Mouse (Mus musculus): ENCODE measurements around the gene Ncdn. TPM values are rescaled to one million over a fixed set of nuclear protein-coding genes. Genes with fewer than 3 reads are reported as not detected.

Ncdn gene
- polyA plus RNA-seq, 1 experiment from 2014 or later = 129 TPM

- ATAC-seq = no peak
- H3K27ac ChIP-seq (ENCODE audit: low read length) = no peak overlapping the region
- H3K4me2 ChIP-seq (ENCODE audit: low read length) = no peak overlapping the region
- H3K4me1 ChIP-seq (replicated peaks; ENCODE audit: control insufficient read depth, insufficient read depth, low read length) = peaks cover 50% of the 10 kb centered on the region
- H3K9ac ChIP-seq (replicated peaks; ENCODE audit: low read depth, low read length) = no peak overlapping the region
- H3K36me3 ChIP-seq (ENCODE audit: control insufficient read depth, insufficient read depth) = peaks cover 19% of the 10 kb centered on the region
- no peaks in the 10 kb centered on the region for H3K27me3 ChIP-seq (replicated peaks; ENCODE audit: control insufficient read depth, insufficient read depth, low read length)
- H3K9me3 ChIP-seq (ENCODE audit: control insufficient read depth, low read length) = no peaks in the 10 kb centered on the region
- no peak overlapping the region for H3K4me3 ChIP-seq (replicated peaks; ENCODE audit: low read length)
- 87% methylated on average over 8 of the region's 8 CpGs for WGBS
These were observed 4.9 kb downstream of the Ncdn start for GRCm38 (mm10) chr4:126748381-126748780.

- H3K36me3 ChIP-seq (ENCODE audit: control insufficient read depth, insufficient read depth) = peaks cover 19% of the 10 kb centered on the region
- no peaks in the 10 kb centered on the region for H3K9me3 ChIP-seq (ENCODE audit: control insufficient read depth, low read length)
- no peak overlapping the region for H3K4me2 ChIP-seq (ENCODE audit: low read length)
- no peak overlapping the region for H3K27ac ChIP-seq (ENCODE audit: low read length)
- no peak overlapping the region for H3K9ac ChIP-seq (replicated peaks; ENCODE audit: low read depth, low read length)
- H3K27me3 ChIP-seq (replicated peaks; ENCODE audit: control insufficient read depth, insufficient read depth, low read length) = no peaks in the 10 kb centered on the region
- no peak for ATAC-seq
- H3K4me3 ChIP-seq (replicated peaks; ENCODE audit: low read length) = no peak overlapping the region
- 73% methylated on average over 10 of the region's 10 CpGs for WGBS
- peaks cover 40% of the 10 kb centered on the region for H3K4me1 ChIP-seq (replicated peaks; ENCODE audit: control insufficient read depth, insufficient read depth, low read length)
These were observed 6.9 kb downstream of the Ncdn start for GRCm38 (mm10) chr4:126746194-126746840.

GRCm38 (mm10) chr4:126745506-126746193 lies 7.6 kb downstream of the Ncdn start:
- no peak overlapping the region for H3K9ac ChIP-seq (replicated peaks; ENCODE audit: low read depth, low read length)
- H3K36me3 ChIP-seq (ENCODE audit: control insufficient read depth, insufficient read depth) = peaks cover 19% of the 10 kb centered on the region
- peak; percentile 18 for ATAC-seq
- no peak overlapping the region for H3K4me2 ChIP-seq (ENCODE audit: low read length)
- H3K27me3 ChIP-seq (replicated peaks; ENCODE audit: control insufficient read depth, insufficient read depth, low read length) = 0 out of 2 replicates have a peak, but pooled peaks cover 2% of the 10 kb centered on the region
- H3K4me1 ChIP-seq (replicated peaks; ENCODE audit: control insufficient read depth, insufficient read depth, low read length) = peaks cover 33% of the 10 kb centered on the region
- no peak overlapping the region for H3K27ac ChIP-seq (ENCODE audit: low read length)
- no peaks in the 10 kb centered on the region for H3K9me3 ChIP-seq (ENCODE audit: control insufficient read depth, low read length)
- H3K4me3 ChIP-seq (replicated peaks; ENCODE audit: low read length) = no peak overlapping the region
- 28% methylated on average over 13 of the region's 13 CpGs for WGBS

- Histone ChIP-seq H3K27ac (ENCODE audit: low read length) (no peak overlapping the region), H3K4me2 (ENCODE audit: low read length) (no peak overlapping the region), H3K9me3 (ENCODE audit: control insufficient read depth, low read length) (no peaks in the 10 kb centered on the region), H3K27me3 (replicated peaks; ENCODE audit: control insufficient read depth, insufficient read depth, low read length) (peaks cover 4% of the 10 kb centered on the region; the same call in 1 of the 2 replicates), H3K9ac (replicated peaks; ENCODE audit: low read depth, low read length) (no peak overlapping the region), H3K4me1 (replicated peaks; ENCODE audit: control insufficient read depth, insufficient read depth, low read length) (peaks cover 25% of the 10 kb centered on the region), H3K36me3 (ENCODE audit: control insufficient read depth, insufficient read depth) (peaks cover 19% of the 10 kb centered on the region), H3K4me3 (replicated peaks; ENCODE audit: low read length) (no peak overlapping the region)
- ATAC-seq = no peak
- WGBS = 85% methylated on average over 14 of the region's 14 CpGs
These were observed 8.4 kb downstream of the Ncdn start for GRCm38 (mm10) chr4:126744831-126745230.

- H3K4me3 ChIP-seq (replicated peaks; ENCODE audit: low read length) = no peak overlapping the region
- no peak overlapping the region for H3K9ac ChIP-seq (replicated peaks; ENCODE audit: low read depth, low read length)
- peaks cover 19% of the 10 kb centered on the region for H3K36me3 ChIP-seq (ENCODE audit: control insufficient read depth, insufficient read depth)
- no peak overlapping the region for H3K4me2 ChIP-seq (ENCODE audit: low read length)
- H3K27ac ChIP-seq (ENCODE audit: low read length) = no peak overlapping the region
- WGBS = 13% methylated on average over 11 of the region's 11 CpGs
- H3K4me1 ChIP-seq (replicated peaks; ENCODE audit: control insufficient read depth, insufficient read depth, low read length) = peaks cover 14% of the 10 kb centered on the region
- H3K27me3 ChIP-seq (replicated peaks; ENCODE audit: control insufficient read depth, insufficient read depth, low read length) = peaks cover 11% of the 10 kb centered on the region
- no peaks in the 10 kb centered on the region for H3K9me3 ChIP-seq (ENCODE audit: control insufficient read depth, low read length)
- ATAC-seq = no peak
These were observed 9.5 kb downstream of the Ncdn start for GRCm38 (mm10) chr4:126743713-126744112.

GRCm38 (mm10) chr4:126742976-126743375 lies 10.3 kb downstream of the Ncdn start:
- no peak overlapping the region for H3K27ac ChIP-seq (ENCODE audit: low read length)
- peaks cover 19% of the 10 kb centered on the region for H3K36me3 ChIP-seq (ENCODE audit: control insufficient read depth, insufficient read depth)
- no peaks in the 10 kb centered on the region for H3K9me3 ChIP-seq (ENCODE audit: control insufficient read depth, low read length)
- H3K9ac ChIP-seq (replicated peaks; ENCODE audit: low read depth, low read length) = no peak overlapping the region
- H3K27me3 ChIP-seq (replicated peaks; ENCODE audit: control insufficient read depth, insufficient read depth, low read length) = peaks cover 17% of the 10 kb centered on the region
- no peak overlapping the region for H3K4me2 ChIP-seq (ENCODE audit: low read length)
- no peak overlapping the region for H3K4me3 ChIP-seq (replicated peaks; ENCODE audit: low read length)
- peaks cover 10% of the 10 kb centered on the region for H3K4me1 ChIP-seq (replicated peaks; ENCODE audit: control insufficient read depth, insufficient read depth, low read length)
- 42% methylated on average over 2 of the region's 2 CpGs for WGBS
- no peak for ATAC-seq

- no peak overlapping the region for H3K4me3 ChIP-seq (replicated peaks; ENCODE audit: low read length)
- no peaks in the 10 kb centered on the region for H3K9me3 ChIP-seq (ENCODE audit: control insufficient read depth, low read length)
- peak; percentile 78 for ATAC-seq
- peaks cover 9% of the 10 kb centered on the region for H3K4me1 ChIP-seq (replicated peaks; ENCODE audit: control insufficient read depth, insufficient read depth, low read length)
- 5% methylated on average over 12 of the region's 12 CpGs for WGBS
- H3K27ac ChIP-seq (ENCODE audit: low read length) = no peak overlapping the region
- no peak overlapping the region for H3K4me2 ChIP-seq (ENCODE audit: low read length)
- no peak overlapping the region for H3K9ac ChIP-seq (replicated peaks; ENCODE audit: low read depth, low read length)
- H3K36me3 ChIP-seq (ENCODE audit: control insufficient read depth, insufficient read depth) = peaks cover 13% of the 10 kb centered on the region
- H3K27me3 ChIP-seq (replicated peaks; ENCODE audit: control insufficient read depth, insufficient read depth, low read length) = peaks cover 31% of the 10 kb centered on the region
These were observed 11.8 kb downstream of the Ncdn start for GRCm38 (mm10) chr4:126741448-126741847.

- 18% methylated on average over 10 of the region's 10 CpGs for WGBS
- no peak overlapping the region for H3K9ac ChIP-seq (replicated peaks; ENCODE audit: low read depth, low read length)
- no peak for ATAC-seq
- no peak overlapping the region for H3K4me2 ChIP-seq (ENCODE audit: low read length)
- no peak overlapping the region for H3K4me3 ChIP-seq (replicated peaks; ENCODE audit: low read length)
- peaks cover 11% of the 10 kb centered on the region for H3K36me3 ChIP-seq (ENCODE audit: control insufficient read depth, insufficient read depth)
- peaks cover 36% of the 10 kb centered on the region for H3K27me3 ChIP-seq (replicated peaks; ENCODE audit: control insufficient read depth, insufficient read depth, low read length)
- no peaks in the 10 kb centered on the region for H3K9me3 ChIP-seq (ENCODE audit: control insufficient read depth, low read length)
- no peak overlapping the region for H3K27ac ChIP-seq (ENCODE audit: low read length)
- peaks cover 12% of the 10 kb centered on the region for H3K4me1 ChIP-seq (replicated peaks; ENCODE audit: control insufficient read depth, insufficient read depth, low read length)
These were observed 13.1 kb downstream of the Ncdn start for GRCm38 (mm10) chr4:126739966-126740676.

GRCm38 (mm10) chr4:126736001-126736414 lies 17.2 kb downstream of the Ncdn start, which contains the start of gene Tfap2e:
Gene Tfap2e (minus strand): TSS chr4:126736240.
- Histone ChIP-seq H3K27ac (ENCODE audit: low read length) (no peak within 1 kb of the TSS), H3K4me1 (replicated peaks; ENCODE audit: control insufficient read depth, insufficient read depth, low read length) (peaks cover 10% of the 10 kb centered on the region), H3K4me2 (ENCODE audit: low read length) (peak within 1 kb of the TSS; percentile 34), H3K27me3 (replicated peaks; ENCODE audit: control insufficient read depth, insufficient read depth, low read length) (peaks cover 67% of the 10 kb centered on the region), H3K9ac (replicated peaks; ENCODE audit: low read depth, low read length) (no peak within 1 kb of the TSS), H3K9me3 (ENCODE audit: control insufficient read depth, low read length) (no peaks in the 10 kb centered on the region), H3K4me3 (replicated peaks; ENCODE audit: low read length) (peak within 1 kb of the TSS; percentile 23), H3K36me3 (ENCODE audit: control insufficient read depth, insufficient read depth) (no peaks in the 10 kb centered on the region)
- ATAC-seq = peak; percentile 59
- WGBS = 1% methylated on average over 32 of the region's 32 CpGs

Measured in forebrain, embryonic 16.5 days (tissue).